Mouse (Mus musculus) CD4-positive, CD25-positive, alpha-beta regulatory T cell (primary cell): ENCODE data around the gene Srrm1. TPM values are rescaled to one million over a fixed set of nuclear protein-coding genes. Genes with fewer than 3 reads are reported as not detected.

Source experiments
- polyA plus RNA-seq: library from polyadenylated mRNA; unstranded; fragments of 100-300 nt; shearing (Covaris generic); gene quantifications from one replicate; pipeline ENCODE4 v1.2.1, GENCODE M21; 2017

Srrm1 gene
- 188 TPM for polyA plus RNA-seq

GRCm38 (mm10) chr4:135353066-135353793, at the start of gene Srrm1:
Srrm1 (minus strand) TSS chr4:135353321.

DNA sequence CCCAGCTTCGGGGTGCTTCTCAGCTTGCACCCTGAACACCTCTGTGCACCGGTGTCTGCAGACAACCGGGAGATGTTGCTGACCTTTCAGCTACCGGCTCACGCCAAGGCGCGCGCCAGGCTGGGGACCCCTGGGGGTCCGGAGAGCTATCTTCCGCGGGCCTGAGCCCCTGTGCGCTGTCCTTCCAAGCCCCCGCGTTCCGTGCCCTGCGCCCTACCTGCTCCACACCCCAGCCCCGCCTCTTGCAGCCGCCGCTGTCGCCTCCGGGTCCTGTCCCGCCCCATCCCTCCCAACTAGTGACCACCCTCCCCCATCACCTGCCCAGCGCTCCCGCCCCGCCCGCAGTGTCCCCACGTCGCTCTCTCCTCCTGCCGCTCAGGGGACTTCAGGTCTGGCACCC, 44.9 kb upstream of the Srrm1 start, which contains the start of gene Ncmap:
Gene Ncmap (minus strand): TSS at position 237 of the 400 bp plus-strand sequence.

GRCm38 (mm10) chr4:135272640-135273306, 80.3 kb downstream of the Srrm1 start, which contains the start of gene Clic4:
Clic4 (minus strand) TSS chr4:135272814.

Other genes starting within 250 kb of the Srrm1 start
- gene Runx3, start 232.7 kb downstream of the Srrm1 start, polyA plus RNA-seq: 19.0 TPM
- gene Clic4, start 80.5 kb downstream of the Srrm1 start, polyA plus RNA-seq: 22.2 TPM
- 48.1 TPM for gene Ncmap, start 44.9 kb upstream of the Srrm1 start, polyA plus RNA-seq
- gene Rcan3, start 80.5 kb upstream of the Srrm1 start, polyA plus RNA-seq: 58.2 TPM
- gene Stpg1, start 141.5 kb upstream of the Srrm1 start, polyA plus RNA-seq: 0.25 TPM
- gene Nipal3, start 141.7 kb upstream of the Srrm1 start, polyA plus RNA-seq: 14.8 TPM
- not detected for gene Grhl3, start 220.3 kb upstream of the Srrm1 start, polyA plus RNA-seq